Mouse (Mus musculus): ENCODE measurements around the gene Marc2.

GRCm38 (mm10) chr1:184844326-184845066 lies 1.8 kb downstream of the Marc2 start:
- no peak for TF ChIP-seq USF1 (IDR thresholded peaks at IDR 0.05; ENCODE audit: low read depth)
- TF ChIP-seq MAX (IDR thresholded peaks at IDR 0.05) = no peak
- TF ChIP-seq CEBPB (IDR thresholded peaks at IDR 0.05; ENCODE audit: low read depth) = no peak
- TF ChIP-seq CTCF (IDR thresholded peaks at IDR 0.05; ENCODE audit: control insufficient read depth, insufficient read depth, insufficient read length) = no peak
- no peak for TF ChIP-seq MYOG (IDR thresholded peaks at IDR 0.05; ENCODE audit: control insufficient read depth, extremely low read depth, insufficient read length)
- no peak for TF ChIP-seq FOSL1 (IDR thresholded peaks at IDR 0.05; ENCODE audit: insufficient read depth, low read length, poor library complexity, severe bottlenecking)
- no peak for TF ChIP-seq MYOD1 (IDR thresholded peaks at IDR 0.05; ENCODE audit: control insufficient read depth, insufficient read length, low read depth)

All from C2C12 (cell line).